Mouse (Mus musculus): Measurements from ENCODE around the gene Grhpr.

DNA sequence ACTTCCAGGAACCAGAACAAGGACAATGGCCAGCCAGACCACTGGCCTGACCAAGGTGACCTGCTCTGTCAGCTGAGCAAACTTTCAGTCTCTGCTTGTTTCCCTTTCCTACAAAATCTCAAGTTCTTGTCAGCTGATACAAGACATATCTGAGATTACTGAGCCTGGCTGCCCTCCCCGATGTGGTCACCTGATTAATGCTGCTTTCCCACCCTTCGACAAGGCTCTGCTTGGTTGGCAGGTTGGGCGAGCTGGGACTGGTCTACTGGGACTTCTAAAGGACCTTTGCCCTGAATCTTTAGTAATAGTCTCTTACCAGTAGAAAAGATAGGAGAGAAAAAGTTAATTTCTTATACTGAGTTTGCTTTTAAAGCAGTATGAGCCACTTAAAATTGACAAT, 24.3 kb downstream of the Grhpr start:
- no peak for TF ChIP-seq EP300 (IDR thresholded peaks at IDR 0.05; ENCODE audit: low read depth)
- TF ChIP-seq CTCF (IDR thresholded peaks at IDR 0.05; ENCODE audit: low read depth), result no peak

All from liver, embryonic 14.5 days (tissue).